Mouse (Mus musculus) ovary, adult 2 months (tissue): ENCODE results near the gene Spink2. TPM values are rescaled to one million over a fixed set of nuclear protein-coding genes. Genes with fewer than 3 reads are reported as not detected.

Experiments
- polyA plus RNA-seq: library from polyadenylated mRNA; depleted of rRNA; stranded (reverse); fragments of >200 nt; gene quantifications from 2 replicates; pipeline ENCODE4 v1.2.3, GENCODE M21; 2012; rRNA removed

Gene Spink2
- 0.31 TPM in 1 of 2 replicates, not detected in the other for polyA plus RNA-seq

DNA sequence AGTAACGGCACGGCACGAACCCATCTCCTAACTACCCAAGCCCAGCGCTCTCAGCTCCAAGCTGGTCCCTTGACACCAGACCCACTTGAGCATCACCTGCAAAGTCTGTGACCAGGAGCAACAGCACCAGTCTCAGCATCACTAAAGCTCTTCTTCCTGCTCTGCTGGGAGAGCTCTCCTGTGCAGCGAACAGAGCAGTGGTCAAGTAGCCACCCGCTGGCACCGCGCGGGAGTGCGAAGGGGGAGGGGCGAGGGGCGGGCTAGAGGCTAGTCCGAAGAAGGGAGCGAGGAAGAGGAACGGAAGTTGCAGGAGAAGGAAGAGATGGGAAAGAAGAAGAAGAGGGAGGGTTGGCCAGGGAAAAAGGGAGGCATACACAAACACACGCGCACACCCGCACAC is at the start of gene Spink2:
Gene Spink2 (minus strand): TSS at position 236 of the 400 bp plus-strand sequence.

Other genes starting within 250 kb of the Spink2 start
- 18.0 and 20.1 TPM in 2 replicates for gene Srp72, start 236.8 kb downstream of the Spink2 start, polyA plus RNA-seq
- gene Arl9, start 207.4 kb downstream of the Spink2 start, polyA plus RNA-seq, result not detected in 2 replicates
- gene Thegl, start 195.4 kb downstream of the Spink2 start, polyA plus RNA-seq, result 0.08 and 0.31 TPM in 2 replicates
- 24.7 and 25.2 TPM in 2 replicates for gene Hopx, start 96.3 kb downstream of the Spink2 start, polyA plus RNA-seq
- 10.5 and 10.8 TPM in 2 replicates for gene Rest, start 54.0 kb upstream of the Spink2 start, polyA plus RNA-seq
- 26.4 and 34.2 TPM in 2 replicates for gene Noa1, start 98.6 kb upstream of the Spink2 start, polyA plus RNA-seq
- gene Polr2b, start 98.7 kb upstream of the Spink2 start, polyA plus RNA-seq, result 16.1 and 30.7 TPM in 2 replicates
- gene Igfbp7, start 196.6 kb upstream of the Spink2 start, polyA plus RNA-seq, result 5,375 and 11,661 TPM in 2 replicates